Mouse (Mus musculus) small intestine, adult 2 months (tissue): Measurements from ENCODE around the gene Ebi3.

Experiments used
- CTCF ChIP-seq: fragments of 200-500 bp; IDR thresholded peaks from 2 replicates; pipeline ENCODE4 v1.5.1; 2012; ENCODE audit warnings: low read depth, mild to moderate bottlenecking, control low read depth, inconsistent platforms, low read length, moderate library complexity, mixed read lengths; ENCODE audit not compliant: insufficient replicate concordance, insufficient read length; ENCODE audit errors: extremely low read depth
- POLR2A ChIP-seq: fragments of 200-500 bp; IDR thresholded peaks from 2 replicates; pipeline ENCODE4 v1.6.1; 2012; ENCODE audit warnings: low read depth, mild to moderate bottlenecking, control low read depth, inconsistent platforms, low read length, moderate library complexity

DNA sequence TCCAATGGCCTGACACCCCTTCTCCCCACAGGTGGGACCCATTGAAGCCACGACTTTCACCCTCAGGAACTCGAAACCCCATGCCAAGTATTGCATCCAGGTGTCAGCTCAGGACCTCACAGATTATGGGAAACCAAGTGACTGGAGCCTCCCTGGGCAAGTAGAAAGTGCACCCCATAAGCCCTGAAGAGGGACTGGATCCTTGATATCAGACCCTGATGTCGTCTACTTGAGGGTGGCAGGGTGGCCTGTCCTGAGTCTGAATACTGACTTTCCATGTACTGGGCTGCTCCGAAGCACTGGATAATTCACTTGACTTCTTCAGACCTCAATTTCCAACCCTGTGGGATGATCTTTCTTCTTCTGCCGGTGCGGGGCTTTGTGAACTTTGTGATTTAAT, 4.2 kb downstream of the Ebi3 start:
- no peak for TF ChIP-seq POLR2A
- TF ChIP-seq CTCF, result no peak
